Mouse (Mus musculus) hindbrain, embryonic 11.5 days (tissue): ENCODE data around the gene Gm20388. TPM values are rescaled to one million over a fixed set of nuclear protein-coding genes. Genes with fewer than 3 reads are reported as not detected.
A peak's percentile ranks its signal among the peaks of the same experiment; 100 is the strongest.

Experiments used
- ATAC-seq: fragments of 200-750 bp; cut with Nextera tagmentation; 2 replicates; pipeline ENCODE4 v1.8.0; 2017; ENCODE audit warnings: mild to moderate bottlenecking, moderate TSS enrichment, moderate library complexity; ENCODE audit not compliant: low FRiP score
- DNase-seq: peaks from one replicate; pipeline ENCODE4 v3.0.0-alpha.2; 2015; ENCODE audit warnings: low spot score
- H3K27ac ChIP-seq: fragments of 300-500 bp; sonication (generic); 2 replicates; pipeline ENCODE4 v1.5.1; 2014; ENCODE audit warnings: mild to moderate bottlenecking, low read depth, low read length
- H3K27me3 ChIP-seq: fragments of 300-500 bp; sonication (generic); 2 replicates; pipeline ENCODE4 v1.6.1; 2014; ENCODE audit warnings: mild to moderate bottlenecking, low read length, moderate library complexity, mixed read lengths; ENCODE audit not compliant: control insufficient read depth, insufficient read depth
- H3K36me3 ChIP-seq: fragments of 300-500 bp; sonication (generic); 2 replicates; pipeline ENCODE4 v1.6.1; 2014; ENCODE audit warnings: mild to moderate bottlenecking, low read length, moderate library complexity, mixed read lengths; ENCODE audit not compliant: control insufficient read depth, insufficient read depth
- H3K4me1 ChIP-seq: fragments of 300-500 bp; sonication (generic); replicated peaks from 2 replicates; pipeline ENCODE4 v1.6.1; 2014; ENCODE audit warnings: low read length, mixed read lengths; ENCODE audit not compliant: control insufficient read depth, insufficient read depth
- H3K4me2 ChIP-seq: fragments of 300-500 bp; sonication (generic); replicated peaks from 2 replicates; pipeline ENCODE4 v1.6.1; 2014; ENCODE audit warnings: mild to moderate bottlenecking, low read depth, low read length
- H3K4me3 ChIP-seq: fragments of 300-500 bp; sonication (generic); 2 replicates; pipeline ENCODE4 v1.5.1; 2014; ENCODE audit warnings: low read depth, low read length
- H3K9ac ChIP-seq: fragments of 300-500 bp; sonication (generic); 2 replicates; pipeline ENCODE4 v1.6.1; 2014; ENCODE audit warnings: low read depth, low read length
- H3K9me3 ChIP-seq: fragments of 300-500 bp; sonication (generic); 2 replicates; pipeline ENCODE4 v1.6.1; 2016; ENCODE audit warnings: low read length; ENCODE audit not compliant: control insufficient read depth
- WGBS: fragments of 180-500 bp; shearing (Covaris S2); extraction: QIAGEN DNeasy Blood & Tissue Kit; methylation state at CpG from one replicate; pipeline ENCODE4 v1.1.7; 2014; 5-methylcytosine and 5-hydroxymethylcytosine counted together
- polyA plus RNA-seq: library from polyadenylated mRNA; unstranded; fragments of >200 nt; fragmentation: Nextera tagmentation; extraction: Ambion mirVana; gene quantifications from 2 replicates; pipeline ENCODE4 v1.2.1, GENCODE M21; 2014

Gm20388 gene
- polyA plus RNA-seq, 1 experiment from 2014 or later, result 11.8 TPM

DNA sequence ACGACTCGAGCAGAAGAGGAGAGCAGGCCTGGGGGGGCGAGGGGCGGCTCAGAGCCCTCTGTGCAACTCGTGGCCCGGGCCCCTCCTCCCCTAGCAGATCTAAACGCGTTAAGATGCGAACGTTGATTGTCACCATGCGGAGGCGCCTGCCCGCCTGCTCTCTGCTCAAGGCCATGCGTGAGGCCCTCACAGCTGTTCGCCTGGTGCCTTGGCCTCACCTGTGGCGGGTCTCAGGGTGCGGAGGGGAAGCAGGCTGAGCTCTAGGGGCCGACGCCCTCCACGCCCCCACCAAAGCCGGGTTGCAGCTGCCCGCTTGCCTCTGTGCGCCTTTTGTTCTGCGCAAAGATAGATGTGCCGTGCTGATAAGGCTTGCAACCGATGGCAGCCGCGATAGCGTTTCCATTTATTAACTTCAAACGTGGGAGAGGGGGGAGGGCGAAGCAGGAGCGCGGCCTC, 2373.6 kb downstream of the Gm20388 start:
- Histone ChIP-seq H3K27ac (peak overlapping the region; percentile 77), H3K4me2 (peak overlapping the region; percentile 98), H3K4me1 (peaks cover 15% of the 10 kb centered on the region), H3K9ac (peak overlapping the region; percentile 70; the same call in 1 of the 2 replicates), H3K9me3 (no peaks in the 10 kb centered on the region), H3K27me3 (peaks cover 20% of the 10 kb centered on the region), H3K4me3 (peak overlapping the region; percentile 65), H3K36me3 (no peaks in the 10 kb centered on the region)
- WGBS, result 0% methylated on average over 32 of the region's 33 CpGs
- no peak for ATAC-seq
- DNase-seq, result peak; percentile 76

DNA sequence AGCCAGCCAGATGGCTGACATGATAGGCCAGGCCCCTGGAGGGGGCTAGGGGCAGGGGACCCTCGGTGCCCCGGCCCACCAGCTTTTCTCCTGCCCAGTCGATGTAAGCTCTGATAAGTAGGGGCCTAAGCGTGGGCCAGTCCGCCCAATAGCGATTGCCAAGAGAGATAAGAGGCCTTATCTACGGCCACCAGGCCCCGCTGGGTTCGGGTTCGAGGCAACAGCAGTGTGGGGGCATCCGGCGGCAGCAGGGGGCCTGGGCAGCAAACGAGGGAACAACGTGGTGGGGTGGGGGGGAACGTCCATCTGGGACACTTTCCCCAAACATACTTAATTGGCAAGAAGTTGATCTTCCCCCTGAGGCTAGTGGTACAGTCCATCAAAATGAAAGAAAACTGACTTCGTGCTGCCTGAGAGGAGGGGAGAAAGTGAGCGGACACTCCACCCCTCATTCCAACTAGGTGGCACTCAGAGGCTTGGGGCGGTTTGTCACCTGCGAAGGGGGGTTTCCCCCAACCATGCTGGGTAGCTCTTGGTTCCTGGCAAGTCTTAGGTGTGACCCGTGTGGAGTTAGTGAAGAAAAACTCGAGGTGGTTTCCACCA, 2374.1 kb downstream of the Gm20388 start:
- DNase-seq (peak; percentile 54), ATAC-seq (no peak)
- peak overlapping the region; percentile 98 for H3K4me2 ChIP-seq
- peak overlapping the region; percentile 65 for H3K4me3 ChIP-seq
- no peaks in the 10 kb centered on the region for H3K36me3 ChIP-seq
- peaks cover 15% of the 10 kb centered on the region for H3K4me1 ChIP-seq
- H3K9me3 ChIP-seq, result no peaks in the 10 kb centered on the region
- peak overlapping the region; percentile 77 for H3K27ac ChIP-seq
- H3K9ac ChIP-seq, result peak overlapping the region; percentile 70; the same call in 1 of the 2 replicates
- 9% methylated on average over 21 of the region's 21 CpGs for WGBS
- H3K27me3 ChIP-seq, result peaks cover 20% of the 10 kb centered on the region

DNA sequence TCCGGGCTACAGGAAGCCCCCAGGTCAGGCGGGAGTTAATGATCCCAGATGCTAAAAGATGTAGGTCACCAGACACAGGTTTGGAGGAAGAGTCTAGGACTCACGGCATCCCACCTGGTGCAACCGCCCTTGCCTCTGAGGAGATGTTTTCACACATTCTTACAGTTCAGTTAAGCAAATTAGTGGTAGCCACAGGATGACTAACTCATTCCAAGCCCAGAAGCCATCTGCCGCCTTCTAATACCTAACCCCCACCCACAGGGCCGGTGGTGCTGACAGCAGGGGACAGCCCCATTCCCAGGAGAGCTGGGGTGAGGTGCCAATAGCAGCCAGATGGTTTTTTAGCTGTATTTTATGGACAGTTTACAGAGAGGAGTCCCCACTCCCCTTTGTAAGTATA, 2375.1 kb downstream of the Gm20388 start:
- ATAC-seq (no peak), DNase-seq (no peak)
- no peaks in the 10 kb centered on the region for H3K36me3 ChIP-seq
- no peak overlapping the region for H3K4me3 ChIP-seq
- 58% methylated on average over 6 of the region's 6 CpGs for WGBS
- no peaks in the 10 kb centered on the region for H3K9me3 ChIP-seq
- H3K9ac ChIP-seq, result no peak overlapping the region
- H3K4me1 ChIP-seq, result peaks cover 13% of the 10 kb centered on the region
- no peak overlapping the region for H3K27ac ChIP-seq
- H3K27me3 ChIP-seq, result peaks cover 20% of the 10 kb centered on the region
- H3K4me2 ChIP-seq, result no peak overlapping the region

DNA sequence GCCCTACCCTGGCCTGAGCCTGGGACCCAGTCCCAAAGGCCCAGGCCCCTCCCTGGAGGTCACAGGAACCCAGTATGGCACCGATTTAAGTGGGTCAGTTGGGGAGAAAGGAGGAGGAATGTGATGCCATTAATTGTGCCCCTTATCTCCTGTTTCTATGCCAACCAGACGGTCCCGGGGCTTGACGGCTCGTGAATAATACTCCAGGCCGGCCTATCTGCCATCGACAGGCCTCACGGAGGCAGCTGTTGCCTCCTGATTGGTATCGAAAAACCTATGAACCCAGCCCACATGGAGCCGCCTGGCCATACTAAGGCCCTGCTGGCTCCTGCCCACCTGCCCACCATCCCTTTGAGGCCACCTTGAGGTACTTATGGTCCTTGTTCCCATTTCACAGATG, 2376.3 kb downstream of the Gm20388 start:
- WGBS, result 82% methylated on average over 10 of the region's 10 CpGs
- ATAC-seq (no peak), DNase-seq (no peak)
- no peaks in the 10 kb centered on the region for H3K9me3 ChIP-seq
- H3K9ac ChIP-seq, result no peak overlapping the region
- H3K4me1 ChIP-seq, result peaks cover 16% of the 10 kb centered on the region
- peaks cover 20% of the 10 kb centered on the region for H3K27me3 ChIP-seq
- 0 out of 2 replicates have a peak overlapping the region, but pooled peaks have one; percentile 11 for H3K4me2 ChIP-seq
- no peak overlapping the region for H3K4me3 ChIP-seq
- H3K36me3 ChIP-seq, result no peaks in the 10 kb centered on the region
- no peak overlapping the region for H3K27ac ChIP-seq

DNA sequence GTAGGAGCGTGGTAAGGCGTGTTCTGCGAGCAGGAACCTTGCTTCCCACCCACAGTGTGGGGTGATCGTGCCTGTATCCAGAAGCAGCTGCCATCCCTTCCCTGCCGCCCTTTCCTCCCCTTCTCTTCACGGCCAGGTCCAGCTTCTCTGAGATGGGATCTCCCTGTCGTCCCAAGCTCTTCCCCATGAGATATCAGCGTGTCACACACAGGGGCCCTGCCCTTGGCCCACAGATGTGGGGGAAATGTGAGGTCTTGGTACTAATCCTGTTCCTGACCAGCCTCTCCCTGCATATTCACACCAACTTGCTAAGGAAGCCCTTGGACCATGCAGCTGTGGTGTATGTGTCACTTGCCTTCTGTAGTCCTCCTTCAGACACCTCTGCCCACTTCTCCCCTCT, 2377.1 kb downstream of the Gm20388 start:
- Histone ChIP-seq H3K4me1 (peaks cover 16% of the 10 kb centered on the region), H3K27ac (no peak overlapping the region), H3K9ac (no peak overlapping the region), H3K4me2 (no peak overlapping the region), H3K36me3 (no peaks in the 10 kb centered on the region), H3K9me3 (no peaks in the 10 kb centered on the region), H3K4me3 (no peak overlapping the region), H3K27me3 (peaks cover 17% of the 10 kb centered on the region; the same call in 1 of the 2 replicates)
- ATAC-seq (no peak), DNase-seq (no peak)
- 77% methylated on average over 8 of the region's 8 CpGs for WGBS

DNA sequence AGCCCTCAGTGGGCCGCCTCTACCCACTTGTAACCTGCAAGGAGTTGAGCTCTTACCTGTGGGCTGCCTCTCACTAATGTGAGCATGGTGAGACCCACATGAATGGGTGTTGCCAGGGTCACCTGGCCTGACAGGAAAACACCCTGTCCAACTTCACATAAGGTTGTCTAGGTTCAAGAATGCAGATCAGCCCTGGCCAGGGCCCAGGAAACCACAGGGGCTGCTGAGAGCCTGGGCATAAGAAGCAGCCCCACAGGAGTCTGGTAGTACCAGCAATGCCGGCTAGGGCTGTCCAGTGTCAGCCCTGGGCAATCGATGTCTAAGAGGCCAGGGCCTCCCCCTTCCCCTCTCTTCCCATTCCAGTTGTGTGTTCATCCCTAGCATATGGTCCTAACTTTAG, 2377.7 kb downstream of the Gm20388 start:
- no peak for ATAC-seq
- no peak for DNase-seq
- Histone ChIP-seq H3K4me1 (peaks cover 10% of the 10 kb centered on the region), H3K36me3 (no peaks in the 10 kb centered on the region), H3K9me3 (no peaks in the 10 kb centered on the region), H3K4me3 (no peak overlapping the region), H3K27me3 (peaks cover 12% of the 10 kb centered on the region; the same call in 1 of the 2 replicates), H3K27ac (no peak overlapping the region), H3K9ac (no peak overlapping the region), H3K4me2 (no peak overlapping the region)
- WGBS, result 87% methylated on average over 3 of the region's 3 CpGs

DNA sequence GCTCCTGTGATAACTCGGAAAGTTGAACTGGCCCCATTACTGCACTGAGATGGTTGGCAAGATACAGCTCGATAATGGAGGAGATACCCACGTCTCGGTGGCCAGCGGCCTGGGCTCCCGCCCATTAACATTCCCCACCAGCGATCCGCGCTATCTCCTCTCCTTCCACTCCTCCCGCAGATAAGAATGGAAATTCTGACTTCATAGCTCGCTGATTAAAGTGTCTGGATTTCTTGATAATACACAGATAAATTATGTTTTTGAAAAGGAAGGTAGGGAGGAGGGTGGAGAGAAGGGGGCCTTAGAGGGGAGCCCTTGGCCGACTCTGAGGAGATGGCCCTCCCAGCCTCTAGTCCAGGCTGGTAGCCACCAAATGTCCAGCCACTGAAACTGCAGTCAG, 2380.4 kb downstream of the Gm20388 start:
- Histone ChIP-seq H3K4me2 (no peak overlapping the region), H3K36me3 (no peaks in the 10 kb centered on the region), H3K9ac (no peak overlapping the region), H3K27me3 (no peaks in the 10 kb centered on the region), H3K4me3 (no peak overlapping the region), H3K27ac (peak overlapping the region; percentile 56), H3K9me3 (no peaks in the 10 kb centered on the region), H3K4me1 (peaks cover 8% of the 10 kb centered on the region)
- 81% methylated on average over 12 of the region's 12 CpGs for WGBS
- DNase-seq, result no peak
- ATAC-seq, result no peak

DNA sequence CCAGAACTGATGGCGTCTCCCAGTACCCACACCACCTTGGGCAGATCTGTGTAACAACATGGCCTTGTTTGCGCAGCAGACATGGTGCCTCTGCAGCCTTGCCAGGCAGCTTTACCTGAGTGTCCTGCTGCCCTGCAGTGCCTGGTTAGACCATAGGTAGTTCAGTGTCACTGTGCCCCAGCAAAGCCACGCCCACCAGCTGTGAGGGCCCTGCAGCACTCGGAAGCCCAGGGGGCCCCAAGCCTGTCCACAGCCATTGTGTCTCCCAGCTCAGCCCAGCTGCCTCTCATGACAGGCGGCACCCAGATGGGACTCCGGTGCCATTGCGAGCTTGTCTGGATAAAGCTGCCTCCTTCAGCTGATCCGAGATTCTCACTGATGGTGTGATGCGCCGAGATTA, 2380.9 kb downstream of the Gm20388 start:
- Histone ChIP-seq H3K27me3 (no peaks in the 10 kb centered on the region), H3K36me3 (no peaks in the 10 kb centered on the region), H3K4me2 (no peak overlapping the region), H3K9ac (0 out of 2 replicates have a peak overlapping the region, but pooled peaks have one; percentile 40), H3K4me3 (no peak overlapping the region), H3K9me3 (no peaks in the 10 kb centered on the region), H3K4me1 (peaks cover 10% of the 10 kb centered on the region), H3K27ac (peak overlapping the region; percentile 56)
- peak; percentile 62 for DNase-seq
- WGBS, result 39% methylated on average over 10 of the region's 10 CpGs
- peak; percentile 46; the same call in 1 of the 2 replicates for ATAC-seq

DNA sequence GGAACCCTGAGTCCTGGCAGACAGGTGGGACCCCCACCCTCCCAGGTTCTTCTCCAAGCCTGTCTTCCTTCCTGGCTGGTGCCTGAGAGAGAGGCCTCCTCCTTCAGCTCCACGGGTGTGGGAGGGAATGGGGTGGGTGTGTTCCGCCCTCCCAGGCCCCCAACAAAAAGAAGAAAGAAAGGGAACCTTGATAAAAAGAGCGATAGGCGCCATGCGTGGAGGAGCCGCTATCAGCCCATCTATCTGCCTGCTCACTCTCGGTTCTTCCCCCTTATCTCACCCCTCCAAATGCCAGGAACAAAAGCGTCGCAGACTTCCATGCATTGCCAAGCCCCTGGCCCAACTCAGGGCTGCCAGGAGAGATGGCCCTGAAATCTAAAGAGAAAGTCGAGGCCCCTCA, 2382.8 kb downstream of the Gm20388 start:
- 65% methylated on average over 10 of the region's 10 CpGs for WGBS
- ATAC-seq (no peak), DNase-seq (no peak)
- H3K4me1 ChIP-seq, result peaks cover 15% of the 10 kb centered on the region
- no peak overlapping the region for H3K4me2 ChIP-seq
- no peaks in the 10 kb centered on the region for H3K9me3 ChIP-seq
- H3K36me3 ChIP-seq, result no peaks in the 10 kb centered on the region
- H3K27me3 ChIP-seq, result no peaks in the 10 kb centered on the region
- H3K9ac ChIP-seq, result no peak overlapping the region
- H3K4me3 ChIP-seq, result no peak overlapping the region
- H3K27ac ChIP-seq, result peak overlapping the region; percentile 17; the same call in 1 of the 2 replicates
